Mouse (Mus musculus) ZHBTc4 (cell line): ENCODE data around the gene Otulin.
A peak's percentile ranks its signal among the peaks of the same experiment; 100 is the strongest.

ENCODE experiments used
- DNase-seq: peaks from one replicate; pipeline ENCODE4 v3.0.0-alpha.2; 2011; ENCODE audit warnings: low read depth, low spot score

Otulin gene

DNA sequence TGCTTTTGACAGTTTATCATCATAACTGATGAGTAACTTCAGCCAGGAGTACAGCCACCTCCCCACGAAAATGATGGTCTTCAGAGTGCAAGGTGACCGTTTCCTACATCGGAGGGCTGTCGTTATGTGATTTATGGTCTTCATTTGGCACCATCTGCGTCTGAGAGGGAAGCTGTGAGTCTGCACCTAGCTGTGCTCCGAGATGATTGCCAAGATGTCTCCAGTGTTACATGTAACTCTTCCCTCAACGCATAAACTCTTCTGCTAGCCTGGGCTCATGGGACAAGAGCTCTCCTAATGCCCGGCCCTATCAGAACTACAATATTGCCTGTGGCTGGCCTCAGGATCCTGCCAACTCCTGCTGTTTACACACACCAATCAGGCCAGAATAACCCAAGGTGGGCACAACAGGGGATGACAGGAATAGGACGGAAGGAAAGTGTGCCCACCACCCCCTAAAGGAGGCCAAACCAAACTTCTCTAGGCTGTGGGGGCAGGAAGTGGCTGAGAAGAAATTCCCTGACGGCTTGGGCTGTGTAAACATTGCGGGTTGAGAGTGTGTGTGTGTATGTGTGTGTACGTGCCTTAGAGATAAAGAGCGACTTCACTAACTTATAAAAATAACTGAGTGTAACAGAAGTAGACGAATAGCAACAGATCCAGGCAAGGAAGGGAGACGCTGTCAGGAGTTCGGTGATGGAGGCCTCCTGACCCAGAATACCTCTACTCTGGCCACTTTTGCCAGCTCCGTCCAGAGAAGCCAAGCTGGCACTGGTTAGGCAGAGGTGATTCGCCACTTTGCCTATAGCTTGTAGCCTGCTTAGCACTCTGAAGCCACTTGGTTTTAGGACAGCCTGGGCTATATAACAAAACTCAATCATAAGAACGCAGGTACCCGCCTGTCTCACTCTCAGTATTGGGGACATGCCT lies 126.4 kb downstream of the Otulin start:
- no peak for DNase-seq

GRCm38 (mm10) chr15:27503221-27503620 lies 127.3 kb downstream of the Otulin start:
- no peak for DNase-seq

- DNase-seq = no peak
These were observed 128.2 kb downstream of the Otulin start for GRCm38 (mm10) chr15:27502338-27502737.

DNA sequence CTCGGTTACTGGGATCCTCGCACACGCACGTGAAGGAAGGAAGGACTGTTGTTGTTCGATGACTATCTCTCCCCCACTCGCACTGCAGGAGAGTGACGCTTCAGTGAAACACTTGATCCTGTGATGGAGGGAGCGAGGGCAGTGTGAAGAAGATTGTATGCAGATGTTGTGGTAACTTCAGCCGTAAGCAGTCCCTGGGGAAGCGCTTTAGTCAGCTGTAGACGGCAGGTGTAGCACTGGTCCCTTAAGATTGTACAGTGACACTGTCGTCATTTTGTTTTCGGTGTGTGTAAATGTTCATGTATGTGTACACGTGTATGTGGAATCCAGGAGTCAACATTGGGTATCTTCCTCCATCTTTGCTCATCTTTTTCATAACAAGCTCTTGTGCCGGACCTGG lies 130.1 kb downstream of the Otulin start:
- DNase-seq = no peak

GRCm38 (mm10) chr15:27498078-27498477 lies 132.4 kb downstream of the Otulin start:
- DNase-seq = no peak

- DNase-seq = no peak
These were observed 133.0 kb downstream of the Otulin start for GRCm38 (mm10) chr15:27497300-27497997.

DNA sequence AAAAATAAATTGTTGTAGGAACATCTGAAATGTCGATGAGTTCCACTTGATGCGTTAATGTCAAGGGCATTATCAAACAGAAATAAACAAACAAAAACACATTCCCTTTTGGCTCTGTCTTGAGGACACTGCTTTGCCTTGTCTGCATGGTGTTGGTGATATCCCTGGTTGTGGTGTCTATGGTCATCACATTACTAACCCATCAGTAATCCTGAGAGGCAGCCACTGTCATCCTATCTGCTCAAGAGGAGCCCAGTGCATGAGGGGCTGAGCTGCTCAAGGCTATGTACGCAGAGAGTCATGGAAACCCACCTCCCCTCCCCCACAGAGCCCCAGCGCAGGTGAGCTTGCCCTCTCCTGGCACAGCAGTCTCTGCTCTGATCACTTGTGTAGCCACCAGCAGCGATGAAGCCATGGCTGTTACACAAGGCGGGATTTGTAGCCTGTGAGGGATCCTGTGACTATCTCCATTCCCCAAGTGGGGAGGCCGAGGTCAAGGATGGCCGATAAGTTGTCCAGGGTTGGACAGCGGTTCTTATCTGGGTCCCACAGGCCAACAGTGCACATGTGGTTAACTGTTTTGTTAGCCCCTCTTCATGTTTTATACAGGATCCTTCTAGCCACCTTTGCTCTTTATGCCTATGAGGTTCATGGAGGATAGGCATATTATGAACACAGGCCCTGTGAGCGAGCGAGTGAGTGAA lies 133.7 kb downstream of the Otulin start:
- DNase-seq = no peak

DNA sequence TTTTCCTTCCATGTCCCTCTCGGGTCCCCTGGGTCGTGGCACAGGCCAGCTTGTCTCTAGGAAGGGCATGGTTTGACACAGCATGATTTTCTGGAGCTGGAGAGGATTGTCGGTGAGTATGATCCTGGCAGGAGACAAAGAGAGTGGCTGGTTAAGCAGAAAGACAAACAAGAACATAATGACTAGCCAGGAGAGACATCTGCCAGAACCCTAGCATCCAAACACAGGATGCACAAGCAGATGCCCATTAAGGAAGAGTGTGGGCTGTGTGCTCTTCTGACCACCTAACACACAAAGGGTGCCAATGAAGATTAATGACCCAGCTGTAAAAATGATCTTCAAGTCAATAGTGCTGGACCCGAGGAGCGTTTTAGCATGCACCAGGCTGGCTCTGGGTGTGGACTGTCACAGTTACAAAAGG lies 134.5 kb downstream of the Otulin start:
- no peak for DNase-seq

DNA sequence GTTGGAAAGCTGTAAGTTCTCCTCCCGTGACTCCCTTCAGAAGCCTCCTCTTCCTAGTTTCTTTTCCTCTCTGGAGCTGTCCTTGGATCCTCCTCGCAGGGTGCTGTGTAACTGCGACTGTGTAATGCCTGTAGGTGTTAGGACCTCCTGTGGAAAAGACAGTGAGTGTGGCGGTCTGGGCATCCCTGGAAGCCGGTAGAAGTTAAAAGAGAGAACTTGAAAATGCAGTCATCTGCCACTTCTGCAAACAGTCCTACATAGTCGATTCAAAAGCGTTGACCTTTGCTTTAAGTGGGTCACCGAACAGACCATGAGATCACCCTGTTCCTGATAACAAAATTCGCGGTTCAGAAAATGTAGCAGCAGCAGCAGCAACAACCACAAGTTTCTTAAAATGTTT lies 137.0 kb downstream of the Otulin start:
- no peak for DNase-seq

DNA sequence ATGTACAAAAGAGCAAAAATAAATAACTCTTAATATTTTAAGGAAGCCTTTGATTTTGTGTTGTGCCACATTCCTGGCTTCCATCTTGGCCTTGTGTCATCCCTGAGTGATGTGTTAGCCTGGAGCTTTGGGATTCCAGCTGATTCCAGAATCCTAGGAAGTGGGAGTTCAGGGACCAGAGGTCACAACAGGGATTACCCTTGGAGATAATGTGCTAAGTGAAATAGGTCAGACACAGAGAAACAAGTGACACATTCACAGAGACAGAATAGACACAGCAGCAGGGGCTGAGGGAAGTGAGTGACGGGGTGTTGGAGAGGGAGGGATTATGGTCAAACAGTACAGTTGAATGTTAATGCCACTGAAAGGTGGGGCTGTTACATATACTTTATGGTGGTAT lies 137.8 kb downstream of the Otulin start:
- DNase-seq = peak; percentile 16
